Mouse (Mus musculus): Measurements from ENCODE around the gene Galnt12. TPM values are rescaled to one million over a fixed set of nuclear protein-coding genes. Genes with fewer than 3 reads are reported as not detected.

Gene Galnt12
- polyA plus RNA-seq, 1 experiment from 2014 or later: 1.8 TPM

DNA sequence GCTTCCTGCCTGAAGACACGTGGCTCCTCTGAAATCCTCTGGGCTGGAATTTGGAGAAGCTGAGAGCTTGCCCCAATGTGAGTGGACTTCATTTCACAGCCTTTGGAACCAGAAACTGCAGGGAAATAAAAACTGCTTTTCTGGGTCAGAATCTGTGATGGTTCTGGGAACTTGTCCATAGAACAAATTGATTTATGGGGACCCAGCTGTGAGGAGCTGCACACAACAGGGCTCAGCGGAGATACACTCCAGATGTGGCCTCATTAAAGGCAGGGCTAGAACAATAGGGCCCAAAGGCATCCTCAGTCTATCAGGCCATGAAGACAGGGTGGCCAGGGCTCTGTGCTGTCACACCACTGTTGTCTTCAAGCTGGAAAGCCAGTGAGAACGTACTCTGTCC, 40.7 kb downstream of the Galnt12 start:
- H3K27me3 ChIP-seq (replicated peaks): 0 out of 2 replicates have a peak, but pooled peaks cover 6% of the 10 kb centered on the region
- peaks cover under 1% of the 10 kb centered on the region; the same call in 1 of the 2 replicates for H3K9me3 ChIP-seq (replicated peaks)
- H3K27ac ChIP-seq (ENCODE audit: poor library complexity, severe bottlenecking): no peak overlapping the region
- no peak for ATAC-seq (ENCODE audit: insufficient number of reproducible peaks, low FRiP score)
- H3K4me1 ChIP-seq (replicated peaks): no peaks in the 10 kb centered on the region
- H3K9ac ChIP-seq: no peak overlapping the region
- WGBS: 61% methylated on average over 3 of the region's 3 CpGs
- H3K4me3 ChIP-seq: no peak overlapping the region
- no peaks in the 10 kb centered on the region for H3K36me3 ChIP-seq
- no peak overlapping the region for H3K4me2 ChIP-seq

DNA sequence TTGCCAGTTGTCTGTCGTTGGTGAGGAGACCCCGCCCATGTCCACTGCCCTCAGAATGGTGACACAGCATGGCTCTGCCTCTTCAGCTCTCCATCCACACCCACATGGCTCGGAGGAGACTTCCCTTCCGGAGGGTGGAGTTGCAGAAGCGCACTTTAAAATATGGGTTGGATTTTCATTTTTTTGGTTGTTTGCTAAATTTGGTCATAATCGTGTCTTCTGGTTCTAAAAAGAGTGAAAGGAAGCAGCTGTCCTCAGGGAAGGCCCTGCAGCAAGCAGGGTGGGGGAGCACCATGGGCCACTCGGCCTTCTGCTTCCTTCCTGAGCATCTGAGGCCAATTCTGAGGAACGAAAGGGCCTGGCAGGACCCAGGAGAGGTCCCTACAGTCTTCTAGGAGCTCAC, 45.0 kb downstream of the Galnt12 start:
- Histone ChIP-seq H3K27ac (ENCODE audit: poor library complexity, severe bottlenecking) (no peak overlapping the region), H3K27me3 (replicated peaks) (no peaks in the 10 kb centered on the region), H3K4me3 (no peak overlapping the region), H3K4me2 (no peak overlapping the region), H3K9me3 (replicated peaks) (no peaks in the 10 kb centered on the region), H3K4me1 (replicated peaks) (peaks cover 6% of the 10 kb centered on the region; the same call in 1 of the 2 replicates), H3K9ac (no peak overlapping the region), H3K36me3 (no peaks in the 10 kb centered on the region)
- ATAC-seq (ENCODE audit: insufficient number of reproducible peaks, low FRiP score): no peak
- 71% methylated on average over 8 of the region's 8 CpGs for WGBS

DNA sequence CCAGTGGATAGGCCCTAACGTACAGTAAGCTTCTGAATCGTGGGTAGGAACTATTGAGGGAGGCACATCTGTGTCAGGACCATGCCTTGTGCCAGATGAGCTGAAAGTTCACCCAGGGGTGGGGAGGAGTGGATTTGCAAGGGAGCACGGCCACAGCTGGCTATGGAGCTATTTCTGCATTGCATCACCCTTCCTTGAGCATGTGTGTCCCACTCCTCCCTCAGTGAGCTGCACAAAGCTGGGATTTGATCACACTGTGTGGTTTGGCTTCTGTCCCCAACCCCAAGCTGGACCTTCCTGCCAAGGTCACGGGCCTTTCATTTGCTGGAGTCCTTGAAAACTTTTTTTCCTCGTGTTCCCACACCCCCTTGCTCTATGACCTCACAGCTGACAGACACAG, 45.8 kb downstream of the Galnt12 start:
- no peak overlapping the region for H3K9ac ChIP-seq
- no peak overlapping the region for H3K4me2 ChIP-seq
- H3K4me3 ChIP-seq: no peak overlapping the region
- H3K9me3 ChIP-seq (replicated peaks): no peaks in the 10 kb centered on the region
- no peaks in the 10 kb centered on the region for H3K36me3 ChIP-seq
- H3K4me1 ChIP-seq (replicated peaks): peaks cover 6% of the 10 kb centered on the region; the same call in 1 of the 2 replicates
- no peaks in the 10 kb centered on the region for H3K27me3 ChIP-seq (replicated peaks)
- no peak overlapping the region for H3K27ac ChIP-seq (ENCODE audit: poor library complexity, severe bottlenecking)
- ATAC-seq (ENCODE audit: insufficient number of reproducible peaks, low FRiP score): no peak
- 76% methylated on average over 5 of the region's 5 CpGs for WGBS

DNA sequence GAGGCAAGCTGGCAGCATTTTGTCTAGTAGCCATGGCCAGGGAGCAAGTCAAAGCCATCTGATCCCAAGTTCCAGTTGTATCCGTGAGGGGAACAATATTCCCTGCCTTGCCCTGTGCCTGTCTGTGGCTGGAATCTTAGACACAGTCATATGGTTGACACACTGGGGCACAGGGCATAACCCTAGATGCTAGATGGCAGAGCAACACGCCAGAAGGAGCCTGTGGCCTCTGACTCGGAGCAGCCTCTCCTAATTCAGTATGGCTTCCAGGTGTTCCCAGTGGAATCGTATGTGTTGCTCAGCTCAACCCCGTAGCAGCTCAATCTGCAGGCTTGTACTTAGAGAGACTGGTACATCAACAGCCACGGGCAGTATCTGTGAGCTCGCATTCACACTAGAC, 46.7 kb downstream of the Galnt12 start:
- H3K27ac ChIP-seq (ENCODE audit: poor library complexity, severe bottlenecking): no peak overlapping the region
- WGBS: 81% methylated on average over 7 of the region's 7 CpGs
- H3K4me3 ChIP-seq: no peak overlapping the region

DNA sequence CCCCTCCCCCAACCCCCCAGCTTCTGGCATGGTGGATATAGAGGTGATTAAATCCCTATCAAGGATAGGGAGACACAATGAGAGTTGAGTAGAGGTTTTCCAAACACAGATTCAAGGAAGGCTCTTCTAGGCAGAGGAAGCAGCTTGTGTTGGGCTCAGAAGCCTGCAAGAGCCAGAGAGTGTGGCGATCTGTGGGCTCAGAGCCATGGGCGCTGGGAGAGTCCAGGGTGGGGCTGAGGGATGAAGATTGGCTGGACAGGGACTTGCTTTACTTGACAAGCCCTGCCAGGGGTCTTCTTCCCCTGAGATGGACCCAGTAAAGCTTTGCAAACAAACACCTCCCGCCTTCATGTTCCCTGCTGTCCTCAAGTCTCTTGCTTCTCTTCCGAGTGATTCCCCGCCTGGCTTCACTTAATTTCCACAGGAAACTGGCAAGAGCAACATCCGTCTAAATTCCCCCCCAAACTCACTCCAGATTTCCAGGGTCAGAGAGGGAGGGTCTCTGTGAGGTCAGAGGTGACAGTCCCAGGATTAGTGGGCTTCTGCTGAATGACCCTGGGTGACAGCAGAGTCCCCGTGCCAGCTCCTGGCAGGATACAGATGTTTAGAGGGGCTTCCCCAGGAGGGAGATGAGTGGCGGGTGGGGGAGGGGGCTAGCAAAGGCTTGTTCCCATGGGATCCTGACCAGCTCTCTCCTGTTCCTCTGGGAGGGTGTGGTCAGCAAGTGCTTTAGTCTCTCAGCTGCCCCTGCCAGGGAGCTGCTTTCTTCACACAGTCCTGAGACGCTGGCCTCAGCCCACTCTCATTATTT, 47.5 kb downstream of the Galnt12 start:
- no peak overlapping the region for H3K27ac ChIP-seq (ENCODE audit: poor library complexity, severe bottlenecking)
- H3K9ac ChIP-seq: no peak overlapping the region
- 46% methylated on average over 9 of the region's 9 CpGs for WGBS
- H3K36me3 ChIP-seq: no peaks in the 10 kb centered on the region
- no peaks in the 10 kb centered on the region for H3K27me3 ChIP-seq (replicated peaks)
- H3K4me3 ChIP-seq: no peak overlapping the region
- H3K4me1 ChIP-seq (replicated peaks): peaks cover 13% of the 10 kb centered on the region; the same call in 1 of the 2 replicates
- ATAC-seq (ENCODE audit: insufficient number of reproducible peaks, low FRiP score): peak; percentile 26; the same call in 1 of the 2 replicates
- no peaks in the 10 kb centered on the region for H3K9me3 ChIP-seq (replicated peaks)
- no peak overlapping the region for H3K4me2 ChIP-seq

More for the DNA sequence above, 46.7 kb downstream of the Galnt12 start:
- Histone ChIP-seq H3K36me3 (no peaks in the 10 kb centered on the region), H3K9me3 (replicated peaks) (no peaks in the 10 kb centered on the region), H3K9ac (no peak overlapping the region), H3K27me3 (replicated peaks) (no peaks in the 10 kb centered on the region), H3K4me1 (replicated peaks) (peaks cover 7% of the 10 kb centered on the region; the same call in 1 of the 2 replicates), H3K4me2 (no peak overlapping the region)
- no peak for ATAC-seq (ENCODE audit: insufficient number of reproducible peaks, low FRiP score)

DNA sequence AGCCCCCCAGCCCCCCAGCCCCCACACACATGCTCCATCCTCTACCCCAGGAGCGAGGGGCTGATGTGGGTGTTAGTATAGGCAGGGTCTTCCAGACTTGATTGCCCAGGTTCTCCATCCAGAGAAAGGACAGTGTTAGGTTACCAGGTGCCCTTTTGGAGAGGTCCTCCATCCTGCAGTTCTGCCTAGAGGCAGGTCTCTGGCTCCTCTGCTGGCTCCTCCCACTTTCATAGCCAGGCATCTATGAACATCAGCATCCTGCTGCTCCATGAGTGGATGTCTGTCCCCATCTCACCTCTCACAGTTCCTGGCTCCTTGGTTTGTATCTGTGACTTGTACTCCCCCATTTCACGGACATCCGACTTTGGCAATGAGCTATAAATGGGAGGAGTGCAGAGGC, 48.6 kb downstream of the Galnt12 start:
- Histone ChIP-seq H3K9me3 (replicated peaks) (no peaks in the 10 kb centered on the region), H3K4me1 (replicated peaks) (peaks cover 15% of the 10 kb centered on the region; the same call in 1 of the 2 replicates), H3K27ac (ENCODE audit: poor library complexity, severe bottlenecking) (no peak overlapping the region), H3K36me3 (no peaks in the 10 kb centered on the region), H3K9ac (no peak overlapping the region), H3K4me3 (no peak overlapping the region), H3K4me2 (no peak overlapping the region), H3K27me3 (replicated peaks) (no peaks in the 10 kb centered on the region)
- ATAC-seq (ENCODE audit: insufficient number of reproducible peaks, low FRiP score): peak; percentile 33; the same call in 1 of the 2 replicates
- WGBS: 77% methylated on average over 3 of the region's 3 CpGs

DNA sequence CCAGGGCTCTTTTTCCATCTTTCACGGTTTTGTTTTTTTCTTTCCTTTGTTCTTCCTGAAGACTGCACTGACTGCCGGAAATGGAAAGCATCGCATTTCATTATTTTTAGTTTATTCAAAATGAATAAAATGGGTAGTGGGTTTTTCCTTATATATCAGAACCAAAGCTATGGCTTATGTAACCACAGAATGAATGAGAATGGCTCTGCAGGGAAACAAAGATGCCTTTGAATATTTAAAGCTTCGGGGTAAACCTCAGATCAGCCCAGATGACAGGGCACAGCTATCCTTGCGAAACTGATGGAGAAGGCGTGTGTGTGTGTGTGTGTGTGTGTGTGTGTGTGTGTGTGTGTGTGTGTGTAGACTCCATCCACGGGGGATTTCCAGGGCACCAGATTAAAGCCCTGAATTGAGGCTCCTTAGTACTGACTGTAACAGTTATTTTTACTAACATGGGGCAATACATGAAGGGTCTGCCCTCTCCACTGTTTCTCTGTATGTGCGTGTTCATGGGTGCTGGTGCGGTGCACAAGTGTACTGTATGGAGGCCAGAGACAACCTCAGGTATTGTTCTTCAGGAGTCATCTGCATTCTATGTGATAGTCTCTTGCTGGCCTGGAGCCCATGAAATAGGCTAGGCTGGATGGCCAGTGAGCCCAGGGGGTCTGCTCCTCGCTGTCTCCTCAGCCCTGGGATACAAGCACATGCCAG, 49.9 kb downstream of the Galnt12 start:
- H3K36me3 ChIP-seq: no peaks in the 10 kb centered on the region
- 79% methylated on average over 10 of the region's 10 CpGs for WGBS
- no peak overlapping the region for H3K4me3 ChIP-seq
- H3K4me2 ChIP-seq: no peak overlapping the region
- no peak for ATAC-seq (ENCODE audit: insufficient number of reproducible peaks, low FRiP score)
- H3K9ac ChIP-seq: no peak overlapping the region
- H3K9me3 ChIP-seq (replicated peaks): no peaks in the 10 kb centered on the region
- peaks cover 18% of the 10 kb centered on the region for H3K4me1 ChIP-seq (replicated peaks)
- no peak overlapping the region for H3K27ac ChIP-seq (ENCODE audit: poor library complexity, severe bottlenecking)
- no peaks in the 10 kb centered on the region for H3K27me3 ChIP-seq (replicated peaks)

DNA sequence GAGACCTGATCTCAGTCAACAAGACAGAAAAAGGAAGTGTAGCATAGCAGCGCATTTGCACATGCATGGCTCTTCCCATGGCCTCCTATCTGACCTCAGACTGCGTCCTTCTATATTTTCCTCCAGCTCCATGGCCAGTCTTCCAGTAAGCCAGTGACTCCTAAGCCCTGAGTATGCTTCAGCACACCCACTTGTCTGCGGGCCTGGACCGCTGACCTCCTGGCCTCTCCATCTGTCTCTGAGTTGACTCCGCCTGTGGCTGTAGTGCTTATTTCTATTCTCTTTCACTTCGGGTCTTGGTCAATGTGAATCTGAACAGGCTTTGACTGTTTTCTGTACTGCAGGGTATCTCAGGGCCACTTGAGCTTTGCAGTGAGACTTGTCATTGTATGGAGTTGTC, 52.1 kb downstream of the Galnt12 start:
- no peaks in the 10 kb centered on the region for H3K27me3 ChIP-seq (replicated peaks)
- 59% methylated on average over 6 of the region's 6 CpGs for WGBS
- H3K27ac ChIP-seq (ENCODE audit: poor library complexity, severe bottlenecking): no peak overlapping the region
- ATAC-seq (ENCODE audit: insufficient number of reproducible peaks, low FRiP score): no peak
- H3K9ac ChIP-seq: no peak overlapping the region
- H3K36me3 ChIP-seq: no peaks in the 10 kb centered on the region
- H3K4me1 ChIP-seq (replicated peaks): peaks cover 21% of the 10 kb centered on the region
- no peak overlapping the region for H3K4me2 ChIP-seq
- H3K9me3 ChIP-seq (replicated peaks): no peaks in the 10 kb centered on the region
- H3K4me3 ChIP-seq: no peak overlapping the region

DNA sequence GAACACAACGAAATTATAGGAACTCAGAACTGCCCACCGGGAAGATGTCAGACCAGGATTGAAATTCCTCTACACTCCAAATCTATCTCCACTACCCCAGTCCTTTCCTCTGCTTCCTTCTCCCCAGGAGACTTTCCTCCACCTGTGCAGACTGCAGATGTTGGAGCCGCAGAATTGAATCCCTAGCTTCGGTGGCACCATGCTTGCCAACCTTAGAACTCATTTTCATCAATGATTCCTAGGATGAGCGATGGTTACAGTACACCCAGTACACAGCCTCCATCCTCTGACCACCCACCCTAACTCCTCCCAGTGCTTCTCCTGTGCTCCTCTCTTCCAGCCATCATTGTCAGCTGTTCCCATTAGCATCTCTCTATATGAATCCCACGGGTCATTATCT, 53.6 kb downstream of the Galnt12 start:
- no peak overlapping the region for H3K4me2 ChIP-seq
- H3K4me1 ChIP-seq (replicated peaks): peaks cover 20% of the 10 kb centered on the region
- no peak overlapping the region for H3K27ac ChIP-seq (ENCODE audit: poor library complexity, severe bottlenecking)
- no peaks in the 10 kb centered on the region for H3K9me3 ChIP-seq (replicated peaks)
- no peaks in the 10 kb centered on the region for H3K27me3 ChIP-seq (replicated peaks)
- H3K9ac ChIP-seq: no peak overlapping the region
- ATAC-seq (ENCODE audit: insufficient number of reproducible peaks, low FRiP score): no peak
- H3K36me3 ChIP-seq: no peaks in the 10 kb centered on the region
- no peak overlapping the region for H3K4me3 ChIP-seq
- 79% methylated on average over 6 of the region's 6 CpGs for WGBS

DNA sequence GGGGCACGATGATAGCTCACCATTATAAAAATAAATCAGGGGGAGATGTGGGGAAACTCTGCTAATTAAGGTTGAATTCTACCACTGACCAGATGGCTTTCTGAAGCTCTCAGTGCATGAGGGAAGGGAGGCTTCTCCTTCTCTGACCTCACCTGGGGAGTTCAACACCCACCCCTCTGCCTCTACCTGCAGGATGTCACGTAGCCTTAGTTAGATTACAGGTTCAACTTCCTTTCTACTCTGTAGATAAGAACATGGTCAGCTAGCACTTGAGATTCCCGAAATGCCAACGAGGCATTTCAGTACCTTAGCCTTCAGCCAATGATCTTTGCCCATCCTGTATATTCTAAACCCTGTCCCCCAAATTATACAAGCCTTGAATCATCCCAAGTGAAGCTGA, 54.9 kb downstream of the Galnt12 start:
- Histone ChIP-seq H3K27me3 (replicated peaks) (no peaks in the 10 kb centered on the region), H3K4me1 (replicated peaks) (peaks cover 22% of the 10 kb centered on the region), H3K4me2 (no peak overlapping the region), H3K36me3 (no peaks in the 10 kb centered on the region), H3K4me3 (no peak overlapping the region), H3K9me3 (replicated peaks) (no peaks in the 10 kb centered on the region), H3K27ac (ENCODE audit: poor library complexity, severe bottlenecking) (no peak overlapping the region), H3K9ac (no peak overlapping the region)
- ATAC-seq (ENCODE audit: insufficient number of reproducible peaks, low FRiP score): no peak
- 63% methylated on average over 4 of the region's 4 CpGs for WGBS

DNA sequence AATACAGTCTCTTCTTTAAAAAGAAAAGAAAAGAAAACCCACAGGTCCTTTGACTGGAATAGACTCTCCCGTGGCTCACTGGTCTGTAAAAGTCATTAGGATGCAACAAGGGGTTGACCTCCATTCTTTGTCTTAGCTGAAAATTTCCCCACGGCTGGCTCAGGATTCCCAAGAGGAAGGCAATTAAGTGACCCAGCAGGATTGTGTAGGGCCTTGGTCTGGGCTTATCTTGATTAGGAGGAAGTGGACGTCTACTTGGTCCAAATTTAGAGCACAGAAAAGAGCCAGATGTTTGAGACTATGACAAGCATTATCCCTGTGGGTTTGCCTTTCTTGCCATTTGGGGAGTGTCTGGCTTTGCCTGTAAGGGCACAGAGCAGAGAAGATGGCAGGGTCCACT, 58.3 kb downstream of the Galnt12 start:
- no peak overlapping the region for H3K4me2 ChIP-seq
- no peak overlapping the region for H3K9ac ChIP-seq
- H3K4me1 ChIP-seq (replicated peaks): peaks cover 21% of the 10 kb centered on the region
- no peak overlapping the region for H3K27ac ChIP-seq (ENCODE audit: poor library complexity, severe bottlenecking)
- H3K36me3 ChIP-seq: no peaks in the 10 kb centered on the region
- H3K4me3 ChIP-seq: no peak overlapping the region
- WGBS: 19% methylated on average over 3 of the region's 3 CpGs
- ATAC-seq (ENCODE audit: insufficient number of reproducible peaks, low FRiP score): no peak
- no peaks in the 10 kb centered on the region for H3K27me3 ChIP-seq (replicated peaks)
- no peaks in the 10 kb centered on the region for H3K9me3 ChIP-seq (replicated peaks)

Measured in heart, embryonic 12.5 days (tissue).